Mouse (Mus musculus) forebrain, postnatal 0 days (tissue): Measurements from ENCODE around the gene Gm45140. TPM values are rescaled to one million over a fixed set of nuclear protein-coding genes. Genes with fewer than 3 reads are reported as not detected.

Source experiments
- ATAC-seq: fragments of 200-750 bp; cut with Nextera tagmentation; 2 replicates; pipeline ENCODE4 v1.8.0; 2017; ENCODE audit warnings: mild to moderate bottlenecking, moderate library complexity
- DNase-seq: peaks from one replicate; pipeline ENCODE4 v3.0.0-alpha.2; 2015
- H3K27ac ChIP-seq: fragments of 300-500 bp; sonication (generic); 2 replicates; pipeline ENCODE4 v1.5.1; 2014; ENCODE audit warnings: low read depth, mild to moderate bottlenecking, antibody characterized with exemption, low read length, moderate library complexity, mixed read lengths
- H3K27me3 ChIP-seq: fragments of 300-500 bp; sonication (generic); 2 replicates; pipeline ENCODE4 v1.6.1; 2014; ENCODE audit warnings: mild to moderate bottlenecking, low read length, mixed read lengths; ENCODE audit not compliant: insufficient read depth
- H3K36me3 ChIP-seq: fragments of 300-500 bp; sonication (generic); 2 replicates; pipeline ENCODE4 v1.6.1; 2014; ENCODE audit warnings: mild to moderate bottlenecking, moderate library complexity; ENCODE audit not compliant: insufficient read depth
- H3K4me1 ChIP-seq: fragments of 300-500 bp; sonication (generic); 2 replicates; pipeline ENCODE4 v1.6.1; 2014; ENCODE audit warnings: antibody characterized with exemption; ENCODE audit not compliant: insufficient read depth
- H3K4me2 ChIP-seq: fragments of 300-500 bp; sonication (generic); 2 replicates; pipeline ENCODE4 v1.6.1; 2014; ENCODE audit warnings: low read depth, mild to moderate bottlenecking, moderate library complexity
- H3K4me3 ChIP-seq: fragments of 300-500 bp; sonication (generic); 2 replicates; pipeline ENCODE4 v1.5.1; 2014; ENCODE audit warnings: low read depth, low read length, mixed read lengths
- H3K9ac ChIP-seq: fragments of 300-500 bp; sonication (generic); 2 replicates; pipeline ENCODE4 v1.6.1; 2014; ENCODE audit warnings: mild to moderate bottlenecking
- H3K9me3 ChIP-seq: fragments of 300-500 bp; sonication (generic); 2 replicates; pipeline ENCODE4 v1.6.1; 2016; ENCODE audit warnings: low read length
- CTCF ChIP-seq: sonication (generic); IDR thresholded peaks from 2 replicates; pipeline ENCODE4 v1.5.1; 2016; ENCODE audit warnings: antibody characterized with exemption, control low read depth, low read depth
- WGBS: fragments of 180-500 bp; shearing (Covaris S2); extraction: QIAGEN DNeasy Blood & Tissue Kit; methylation state at CpG from one replicate; pipeline ENCODE4 v1.1.7; 2014; 5-methylcytosine and 5-hydroxymethylcytosine counted together
- polyA plus RNA-seq: library from polyadenylated mRNA; unstranded; fragments of >200 nt; fragmentation: Nextera tagmentation; extraction: Ambion mirVana; gene quantifications from 2 replicates; pipeline ENCODE4 v1.2.1, GENCODE M21; 2015
- total RNA-seq: library from RNA; depleted of rRNA; stranded (reverse); fragments of >200 nt; gene quantifications from 2 replicates; pipeline ENCODE4 v1.2.3, GENCODE M21; 2014

Gm45140 gene
- total and polyA plus RNA-seq, 2 experiments from 2014 or later = 1.0 to 4.7 TPM

DNA sequence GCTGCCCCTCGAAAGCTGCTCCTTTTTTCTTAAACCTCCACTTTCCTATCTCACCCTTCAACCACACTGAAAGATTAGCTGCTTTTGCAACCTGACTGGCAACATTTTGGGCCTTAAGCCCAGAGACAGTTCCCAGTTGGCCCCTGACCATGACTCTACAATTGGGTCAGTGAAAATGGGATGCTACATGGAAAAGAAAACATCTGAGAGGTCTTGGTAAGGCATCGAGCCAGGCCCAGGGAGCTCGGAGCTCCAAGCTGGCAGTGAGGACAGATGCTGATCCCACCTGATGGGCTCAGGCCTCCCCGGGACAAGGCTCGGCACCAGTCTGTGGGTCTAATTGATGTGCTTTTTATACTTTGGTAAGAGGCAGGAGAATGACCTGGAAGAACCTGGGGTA, 43.8 kb downstream of the Gm45140 start:
- no peaks in the 10 kb centered on the region for H3K9me3 ChIP-seq
- H3K27ac ChIP-seq = no peak overlapping the region
- no peak for TF ChIP-seq CTCF
- H3K4me3 ChIP-seq = no peak overlapping the region
- H3K36me3 ChIP-seq = peaks cover 29% of the 10 kb centered on the region
- H3K27me3 ChIP-seq = no peaks in the 10 kb centered on the region
- H3K4me2 ChIP-seq = no peak overlapping the region
- ATAC-seq (no peak), DNase-seq (no peak)
- WGBS = 94% methylated on average over 5 of the region's 5 CpGs
- H3K9ac ChIP-seq = no peak overlapping the region
- no peaks in the 10 kb centered on the region for H3K4me1 ChIP-seq

DNA sequence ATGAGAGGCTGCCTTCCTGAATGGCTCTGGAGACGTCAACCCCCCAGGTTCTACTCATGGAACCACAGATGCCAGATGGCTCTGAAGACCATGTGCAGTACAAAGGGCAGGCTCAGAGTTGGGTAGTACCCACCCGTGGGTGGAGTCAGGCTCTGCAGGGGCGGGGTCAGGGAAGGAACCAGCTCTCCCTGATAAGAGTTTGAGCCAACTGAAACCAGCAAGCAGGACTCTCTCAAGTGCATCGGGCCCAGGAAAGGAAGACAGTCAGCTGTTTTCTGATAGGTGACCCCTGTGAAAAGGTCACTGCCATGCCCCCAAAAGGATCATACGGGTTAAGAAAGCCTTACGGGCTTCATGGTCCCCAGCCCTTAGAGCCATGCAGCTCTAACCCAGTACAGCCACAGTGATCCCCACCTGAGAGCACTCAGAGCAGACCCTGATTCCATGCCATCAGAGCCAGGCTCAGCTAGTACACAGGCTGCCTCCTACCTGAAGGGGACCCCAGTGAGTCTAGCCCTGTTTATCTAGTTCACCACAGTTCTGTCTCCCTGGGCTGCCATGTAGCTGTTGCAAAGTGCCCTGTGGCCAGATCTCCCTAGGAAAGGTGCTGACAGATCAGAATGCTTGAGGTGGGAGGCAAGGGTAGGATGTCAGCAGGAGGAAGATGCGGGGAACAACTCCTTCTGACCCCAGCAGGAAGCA, 44.7 kb downstream of the Gm45140 start:
- Histone ChIP-seq H3K9me3 (no peaks in the 10 kb centered on the region), H3K27me3 (no peaks in the 10 kb centered on the region), H3K4me3 (no peak overlapping the region), H3K9ac (no peak overlapping the region), H3K4me1 (no peaks in the 10 kb centered on the region), H3K4me2 (no peak overlapping the region), H3K36me3 (peaks cover 29% of the 10 kb centered on the region), H3K27ac (no peak overlapping the region)
- 84% methylated on average over 7 of the region's 7 CpGs for WGBS
- ATAC-seq (no peak), DNase-seq (no peak)
- no peak for TF ChIP-seq CTCF

DNA sequence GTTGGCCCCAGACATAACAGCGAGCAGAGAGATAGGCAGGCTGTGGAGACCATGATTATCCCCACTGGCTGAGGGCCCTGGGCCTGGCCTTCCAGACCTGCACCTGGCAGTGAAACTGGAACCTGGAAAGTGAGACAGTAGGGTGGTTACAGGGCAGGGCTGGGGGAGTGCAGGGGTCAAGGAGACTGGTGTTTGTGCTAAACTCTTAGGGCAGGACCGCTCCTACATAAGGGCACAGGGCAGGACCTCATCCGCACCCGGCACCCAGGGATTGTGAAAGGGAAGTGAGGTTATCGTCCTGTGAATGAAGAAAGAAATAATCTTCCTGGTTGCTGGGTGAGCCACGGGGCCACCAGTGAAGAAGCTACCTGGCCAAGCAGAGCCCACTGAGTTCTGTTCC, 45.8 kb downstream of the Gm45140 start:
- Histone ChIP-seq H3K27me3 (no peaks in the 10 kb centered on the region), H3K9ac (no peak overlapping the region), H3K27ac (no peak overlapping the region), H3K36me3 (peaks cover 29% of the 10 kb centered on the region), H3K9me3 (no peaks in the 10 kb centered on the region), H3K4me2 (no peak overlapping the region), H3K4me1 (no peaks in the 10 kb centered on the region), H3K4me3 (no peak overlapping the region)
- TF ChIP-seq CTCF = no peak
- WGBS = 93% methylated on average over 6 of the region's 6 CpGs
- no peak for ATAC-seq
- DNase-seq = no peak

DNA sequence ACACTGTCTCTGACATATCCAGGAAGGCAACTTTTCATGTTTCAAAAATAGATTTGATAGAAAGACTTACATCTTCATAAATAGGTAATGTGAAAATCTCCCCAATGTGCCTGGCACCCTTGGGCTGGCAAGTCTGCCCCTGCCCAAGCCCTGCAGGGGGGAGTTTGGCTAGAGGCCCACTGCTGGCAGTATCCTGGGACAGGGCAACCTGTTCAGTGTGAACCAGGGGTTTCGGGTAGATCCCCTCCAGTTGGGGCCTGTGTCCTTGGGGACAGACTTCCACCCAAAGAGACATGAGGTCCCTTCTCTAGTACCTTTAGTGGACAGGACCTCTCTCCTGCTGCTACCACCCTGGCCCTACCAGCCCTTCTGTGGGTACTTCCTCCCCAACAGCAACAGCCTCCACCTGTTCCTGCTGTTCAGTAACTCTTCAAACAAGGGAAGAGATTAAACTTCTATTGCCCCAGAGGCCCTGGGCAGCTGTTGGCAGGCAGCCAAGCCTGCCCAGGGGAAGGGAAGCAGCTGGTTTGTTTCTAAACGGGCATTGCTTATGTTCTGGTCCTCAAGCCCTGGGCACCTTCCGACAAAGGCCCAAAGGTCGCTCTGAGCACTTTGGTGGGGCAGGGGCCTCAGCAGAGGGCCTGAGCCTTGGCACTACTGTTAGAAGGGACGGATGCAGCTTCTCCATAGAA, 46.6 kb downstream of the Gm45140 start:
- no peak overlapping the region for H3K9ac ChIP-seq
- H3K27ac ChIP-seq = no peak overlapping the region
- H3K27me3 ChIP-seq = no peaks in the 10 kb centered on the region
- H3K9me3 ChIP-seq = no peaks in the 10 kb centered on the region
- no peak for ATAC-seq
- DNase-seq = no peak
- no peak for TF ChIP-seq CTCF
- WGBS = 24% methylated on average over 5 of the region's 5 CpGs
- peaks cover 22% of the 10 kb centered on the region for H3K36me3 ChIP-seq
- no peak overlapping the region for H3K4me2 ChIP-seq
- H3K4me1 ChIP-seq = no peaks in the 10 kb centered on the region
- no peak overlapping the region for H3K4me3 ChIP-seq

DNA sequence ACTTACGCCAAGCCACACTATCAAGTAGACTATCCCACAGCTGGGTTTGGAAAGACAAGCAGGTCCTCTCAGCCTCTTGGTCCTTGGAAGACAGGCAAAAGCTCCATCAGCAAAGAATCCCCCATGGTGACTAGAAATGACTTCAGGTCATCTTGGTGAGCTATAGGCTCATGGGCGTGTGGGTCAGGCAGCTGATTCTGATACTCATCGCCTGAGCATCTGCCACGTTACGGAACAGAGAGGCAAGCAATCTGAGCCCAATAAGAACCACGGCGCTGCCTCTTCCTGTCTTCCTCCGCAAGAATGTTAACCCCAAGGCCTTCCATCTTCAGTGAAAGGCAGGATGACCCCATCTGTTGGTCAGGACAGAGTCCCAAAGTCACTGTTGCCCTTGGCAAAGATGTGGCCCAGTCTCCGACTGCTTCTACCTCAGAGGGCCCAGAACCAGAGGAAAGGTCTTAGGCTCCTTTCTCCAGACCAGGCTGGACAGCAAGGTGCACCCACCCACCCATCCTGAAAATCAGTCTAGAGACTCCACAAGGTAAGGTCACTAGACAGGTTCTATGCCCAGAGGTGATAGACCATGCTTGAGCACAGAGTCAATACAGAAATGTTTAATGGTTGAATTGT, 47.2 kb downstream of the Gm45140 start:
- Histone ChIP-seq H3K4me2 (no peak overlapping the region), H3K9ac (no peak overlapping the region), H3K4me1 (no peaks in the 10 kb centered on the region), H3K27ac (no peak overlapping the region), H3K27me3 (no peaks in the 10 kb centered on the region), H3K9me3 (no peaks in the 10 kb centered on the region), H3K4me3 (no peak overlapping the region), H3K36me3 (peaks cover 19% of the 10 kb centered on the region)
- TF ChIP-seq CTCF = no peak
- WGBS = 96% methylated on average over 9 of the region's 9 CpGs
- ATAC-seq = no peak
- no peak for DNase-seq

DNA sequence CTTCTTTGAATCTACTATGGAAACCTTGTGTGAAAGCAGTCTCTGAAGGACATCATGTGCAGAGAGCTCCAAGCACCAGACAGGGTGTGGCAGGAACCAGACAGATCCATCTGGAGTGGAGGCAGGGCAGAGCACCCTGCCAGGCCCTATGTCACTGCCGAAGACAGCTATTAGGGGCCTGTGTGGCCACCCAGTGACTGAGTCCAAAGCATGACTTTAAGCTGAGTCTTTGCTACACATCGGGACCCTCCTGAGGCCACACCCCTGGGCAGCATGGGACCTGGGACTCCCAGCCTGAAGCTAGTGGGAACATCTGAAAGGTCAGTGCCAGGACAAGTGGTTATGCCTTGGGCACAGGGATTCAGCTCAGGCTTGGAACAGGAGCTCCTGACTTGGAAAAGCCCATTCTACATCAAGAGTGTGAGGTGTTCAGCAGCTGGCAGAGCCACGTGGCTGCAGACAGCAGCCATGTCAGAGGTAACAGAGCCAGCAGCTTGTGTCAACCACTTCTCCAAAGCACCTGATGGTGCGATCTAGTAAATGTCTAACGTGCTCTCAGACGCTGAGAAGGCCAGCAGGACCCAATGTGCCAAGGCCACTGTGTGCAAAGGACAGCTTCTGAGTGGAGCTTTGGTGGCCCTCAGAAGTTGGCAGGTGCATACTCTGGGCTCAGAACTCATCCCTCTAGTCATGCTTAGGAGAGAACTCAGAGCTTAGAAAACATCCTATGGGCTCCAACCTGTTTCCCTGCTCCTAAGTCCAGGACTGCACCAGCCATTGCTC, 48.3 kb downstream of the Gm45140 start:
- no peak for ATAC-seq
- no peak for TF ChIP-seq CTCF
- H3K4me1 ChIP-seq = no peaks in the 10 kb centered on the region
- H3K27me3 ChIP-seq = no peaks in the 10 kb centered on the region
- no peak overlapping the region for H3K27ac ChIP-seq
- 85% methylated on average over 6 of the region's 6 CpGs for WGBS
- peaks cover 12% of the 10 kb centered on the region for H3K36me3 ChIP-seq
- H3K4me3 ChIP-seq = no peak overlapping the region
- no peaks in the 10 kb centered on the region for H3K9me3 ChIP-seq
- no peak overlapping the region for H3K4me2 ChIP-seq
- H3K9ac ChIP-seq = no peak overlapping the region
- no peak for DNase-seq

DNA sequence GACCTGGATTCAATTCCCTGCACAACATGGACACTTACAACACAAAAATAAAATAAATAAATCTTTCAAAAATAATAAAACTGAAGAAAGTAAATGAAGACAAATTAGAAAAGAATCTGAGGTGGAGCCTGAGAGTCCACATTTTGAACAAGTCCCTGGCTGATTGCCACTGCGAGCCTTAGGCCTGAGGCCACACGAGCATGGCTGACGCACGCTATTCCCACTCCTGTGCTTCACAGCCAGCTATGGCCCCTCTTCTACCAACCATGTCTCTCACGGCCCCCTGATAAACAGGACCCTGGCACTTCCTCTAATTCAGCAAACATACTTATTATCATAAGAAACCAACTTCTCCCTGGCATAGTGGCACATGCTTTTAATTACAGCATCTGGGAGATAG, 49.0 kb downstream of the Gm45140 start:
- H3K9ac ChIP-seq = no peak overlapping the region
- H3K9me3 ChIP-seq = no peaks in the 10 kb centered on the region
- TF ChIP-seq CTCF = no peak
- no peak overlapping the region for H3K4me3 ChIP-seq
- no peak overlapping the region for H3K27ac ChIP-seq
- peaks cover 6% of the 10 kb centered on the region; the same call in 1 of the 2 replicates for H3K36me3 ChIP-seq
- WGBS = 79% methylated on average over 5 of the region's 5 CpGs
- H3K4me2 ChIP-seq = no peak overlapping the region
- H3K4me1 ChIP-seq = no peaks in the 10 kb centered on the region
- ATAC-seq (no peak), DNase-seq (no peak)
- H3K27me3 ChIP-seq = no peaks in the 10 kb centered on the region
